Mouse (Mus musculus): ENCODE measurements around the gene Krt80. TPM values are rescaled to one million over a fixed set of nuclear protein-coding genes. Genes with fewer than 3 reads are reported as not detected.

Gene Krt80
- polyA plus RNA-seq, 1 experiment from 2014 or later, result 7.5 TPM

DNA sequence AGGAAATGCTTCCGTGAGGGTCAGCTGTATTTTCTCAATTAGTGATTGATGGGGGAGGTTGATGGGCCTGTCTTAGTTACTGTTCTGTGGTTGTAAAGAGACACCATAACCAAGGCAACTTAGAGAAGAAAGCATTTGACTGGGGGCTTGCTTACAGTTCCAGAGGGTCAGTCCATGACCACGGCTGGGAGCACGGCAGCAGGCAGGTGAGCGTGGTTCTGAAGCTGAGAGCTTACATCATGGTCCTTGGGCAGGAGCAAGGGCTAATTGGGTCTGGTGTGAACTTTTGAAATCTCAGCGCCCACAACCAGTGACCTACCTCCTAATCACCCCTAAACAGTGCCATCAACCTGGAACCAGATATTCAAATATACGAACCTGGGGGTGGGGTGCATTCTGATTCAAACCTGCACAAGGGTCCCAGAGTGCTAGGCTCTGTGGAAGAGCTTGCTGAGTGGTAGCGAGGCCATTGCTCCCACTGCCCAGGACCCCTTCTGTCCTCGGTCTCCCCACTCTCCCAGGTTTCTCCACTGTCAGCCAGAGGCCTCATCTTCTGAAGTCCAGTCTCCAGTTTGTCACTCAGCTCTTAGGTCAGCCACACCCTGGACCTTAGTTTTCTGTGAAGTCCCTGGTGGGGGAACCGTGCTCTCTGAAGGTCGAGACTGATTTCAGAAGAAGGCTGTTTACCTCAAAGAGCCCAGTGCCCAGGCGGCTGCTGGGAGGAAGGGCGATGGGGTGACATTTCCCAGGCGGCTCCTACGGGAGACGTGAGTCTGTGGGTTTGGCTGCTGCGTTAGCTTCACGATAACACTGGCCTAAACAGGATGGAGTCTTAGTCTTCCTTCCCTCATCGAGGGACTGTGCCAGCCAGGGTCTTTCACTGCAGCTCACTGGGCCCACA lies 52.8 kb downstream of the Krt80 start:
- Histone ChIP-seq H3K9me3 (replicated peaks) (0 out of 2 replicates have a peak, but pooled peaks cover 2% of the 10 kb centered on the region), H3K27ac (ENCODE audit: poor library complexity, severe bottlenecking) (peak overlapping the region; percentile 39), H3K9ac (0 out of 2 replicates have a peak overlapping the region, but pooled peaks have one; percentile 1), H3K4me1 (replicated peaks) (peaks cover 49% of the 10 kb centered on the region), H3K27me3 (replicated peaks) (no peaks in the 10 kb centered on the region), H3K4me2 (peak overlapping the region; percentile 67), H3K4me3 (no peak overlapping the region; the same call in 1 of the 2 replicates), H3K36me3 (no peaks in the 10 kb centered on the region)
- WGBS, result 43% methylated on average over 18 of the region's 18 CpGs
- ATAC-seq (ENCODE audit: insufficient number of reproducible peaks, low FRiP score), result no peak

DNA sequence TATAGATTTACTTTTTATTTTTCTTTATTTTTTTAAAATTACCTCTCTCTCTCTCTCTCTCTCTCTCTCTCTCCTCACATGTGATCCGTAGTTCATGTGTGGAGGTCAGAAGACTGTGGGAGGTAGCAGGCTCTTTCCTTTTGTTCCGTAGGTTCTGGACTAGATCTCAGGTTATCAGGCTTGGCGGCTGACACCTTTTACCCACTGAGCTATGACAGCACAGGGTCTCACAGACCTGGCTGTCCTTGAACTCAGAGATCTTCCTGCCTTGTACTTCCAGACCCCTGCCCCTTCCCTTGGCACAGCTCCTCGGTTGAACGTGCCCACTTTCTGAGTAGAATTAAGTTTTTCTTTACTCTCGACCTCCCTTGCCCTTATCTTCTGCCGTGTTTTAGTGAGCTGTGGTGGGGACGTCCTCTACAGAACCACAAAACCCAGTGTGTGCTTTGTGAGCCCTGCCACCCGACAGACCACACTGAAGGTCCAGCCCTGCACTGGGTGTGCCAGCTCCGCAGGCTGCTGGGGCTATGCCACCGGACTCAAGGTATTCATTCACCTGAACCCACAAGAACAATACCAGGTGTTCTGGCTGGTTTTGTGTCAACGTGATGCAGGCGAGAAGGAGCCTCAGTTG lies 53.6 kb downstream of the Krt80 start:
- ATAC-seq (ENCODE audit: insufficient number of reproducible peaks, low FRiP score), result peak; percentile 40
- peak overlapping the region; percentile 67 for H3K4me2 ChIP-seq
- H3K36me3 ChIP-seq, result no peaks in the 10 kb centered on the region
- H3K4me1 ChIP-seq (replicated peaks), result peaks cover 41% of the 10 kb centered on the region
- H3K9ac ChIP-seq, result peak overlapping the region; percentile 1; the same call in 1 of the 2 replicates
- H3K27me3 ChIP-seq (replicated peaks), result no peaks in the 10 kb centered on the region
- 0 out of 2 replicates have a peak, but pooled peaks cover 2% of the 10 kb centered on the region for H3K9me3 ChIP-seq (replicated peaks)
- H3K27ac ChIP-seq (ENCODE audit: poor library complexity, severe bottlenecking), result peak overlapping the region; percentile 32
- WGBS, result 40% methylated on average over 13 of the region's 13 CpGs
- peak overlapping the region; percentile 35 for H3K4me3 ChIP-seq

- H3K27ac ChIP-seq (ENCODE audit: poor library complexity, severe bottlenecking), result peak overlapping the region; percentile 32
- peak overlapping the region; percentile 67 for H3K4me2 ChIP-seq
- WGBS, result 4% methylated on average over 11 of the region's 11 CpGs
Measured at GRCm38 (mm10) chr15:101315832-101316231, 54.1 kb downstream of the Krt80 start.

GRCm38 (mm10) chr15:101315378-101315777 lies 54.6 kb downstream of the Krt80 start:
- H3K4me2 ChIP-seq, result peak overlapping the region; percentile 67; the same call in 1 of the 2 replicates

More at GRCm38 (mm10) chr15:101315832-101316231, 54.1 kb downstream of the Krt80 start:
- 0 out of 2 replicates have a peak, but pooled peaks cover 2% of the 10 kb centered on the region for H3K9me3 ChIP-seq (replicated peaks)
- peaks cover 36% of the 10 kb centered on the region for H3K4me1 ChIP-seq (replicated peaks)
- peak overlapping the region; percentile 1; the same call in 1 of the 2 replicates for H3K9ac ChIP-seq
- H3K4me3 ChIP-seq, result peak overlapping the region; percentile 35
- H3K27me3 ChIP-seq (replicated peaks), result no peaks in the 10 kb centered on the region
- ATAC-seq (ENCODE audit: insufficient number of reproducible peaks, low FRiP score), result peak; percentile 71
- no peaks in the 10 kb centered on the region for H3K36me3 ChIP-seq

DNA sequence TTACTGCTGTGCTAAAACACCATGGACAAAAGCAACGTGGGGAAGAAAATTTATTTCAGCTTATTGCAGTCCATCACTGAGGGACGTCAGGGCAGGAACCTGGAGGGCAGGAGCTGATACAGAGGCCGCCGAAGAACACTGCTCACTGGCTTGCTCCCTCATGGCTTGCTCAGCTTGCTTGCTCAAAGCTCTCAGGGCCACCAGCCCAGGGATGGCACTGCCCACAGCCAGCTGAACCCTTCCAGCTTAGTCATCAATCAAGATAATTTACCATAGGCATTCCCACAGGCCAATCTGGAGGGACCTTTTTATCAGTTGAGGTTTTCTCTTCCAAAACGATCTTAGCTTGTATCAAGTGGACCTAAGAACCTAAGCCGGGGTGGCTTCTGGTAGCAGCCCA lies 58.0 kb downstream of the Krt80 start:
- Histone ChIP-seq H3K4me2 (no peak overlapping the region), H3K4me3 (no peak overlapping the region), H3K4me1 (replicated peaks) (peaks cover 19% of the 10 kb centered on the region), H3K27me3 (replicated peaks) (no peaks in the 10 kb centered on the region), H3K9ac (no peak overlapping the region), H3K27ac (ENCODE audit: poor library complexity, severe bottlenecking) (no peak overlapping the region), H3K9me3 (replicated peaks) (0 out of 2 replicates have a peak, but pooled peaks cover 2% of the 10 kb centered on the region), H3K36me3 (no peaks in the 10 kb centered on the region)
- WGBS, result 72% methylated on average over 6 of the region's 6 CpGs
- ATAC-seq (ENCODE audit: insufficient number of reproducible peaks, low FRiP score), result no peak

More at GRCm38 (mm10) chr15:101315378-101315777, 54.6 kb downstream of the Krt80 start:
- H3K36me3 ChIP-seq, result no peaks in the 10 kb centered on the region
- peaks cover 34% of the 10 kb centered on the region for H3K4me1 ChIP-seq (replicated peaks)
- no peak overlapping the region for H3K4me3 ChIP-seq
- no peak overlapping the region for H3K27ac ChIP-seq (ENCODE audit: poor library complexity, severe bottlenecking)
- H3K9ac ChIP-seq, result no peak overlapping the region
- ATAC-seq (ENCODE audit: insufficient number of reproducible peaks, low FRiP score), result no peak
- 0 out of 2 replicates have a peak, but pooled peaks cover 2% of the 10 kb centered on the region for H3K9me3 ChIP-seq (replicated peaks)
- H3K27me3 ChIP-seq (replicated peaks), result no peaks in the 10 kb centered on the region
- 82% methylated on average over 4 of the region's 4 CpGs for WGBS

- Histone ChIP-seq H3K4me3 (no peak overlapping the region), H3K36me3 (no peaks in the 10 kb centered on the region), H3K4me2 (no peak overlapping the region), H3K9me3 (replicated peaks) (0 out of 2 replicates have a peak, but pooled peaks cover 2% of the 10 kb centered on the region), H3K9ac (no peak overlapping the region), H3K27me3 (replicated peaks) (no peaks in the 10 kb centered on the region), H3K4me1 (replicated peaks) (peaks cover 15% of the 10 kb centered on the region), H3K27ac (ENCODE audit: poor library complexity, severe bottlenecking) (no peak overlapping the region)
- no peak for ATAC-seq (ENCODE audit: insufficient number of reproducible peaks, low FRiP score)
- 57% methylated on average over 12 of the region's 15 CpGs for WGBS
Measured at GRCm38 (mm10) chr15:101311087-101311770, 58.7 kb downstream of the Krt80 start.

DNA sequence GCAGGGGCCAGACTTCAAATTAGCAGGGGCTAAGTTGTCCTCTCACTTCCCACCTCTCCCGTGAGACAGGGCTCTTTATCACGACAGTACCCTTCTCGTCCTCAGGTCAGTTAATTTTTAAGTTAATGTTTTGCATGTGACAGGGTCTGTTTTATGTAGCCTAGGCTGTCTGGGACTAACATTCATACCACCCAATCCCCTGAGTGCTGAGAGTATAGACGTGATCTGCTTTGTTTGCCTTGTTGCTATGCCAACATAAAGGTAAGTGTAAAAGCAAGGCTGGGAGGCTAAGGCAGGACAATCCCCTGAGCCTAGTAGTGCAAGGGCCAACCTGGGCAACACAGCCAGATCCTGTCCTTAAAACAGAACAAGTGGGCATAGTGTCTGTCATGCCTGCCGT lies 60.5 kb downstream of the Krt80 start:
- Histone ChIP-seq H3K4me2 (no peak overlapping the region), H3K4me3 (no peak overlapping the region), H3K9me3 (replicated peaks) (no peaks in the 10 kb centered on the region), H3K27ac (ENCODE audit: poor library complexity, severe bottlenecking) (no peak overlapping the region), H3K27me3 (replicated peaks) (no peaks in the 10 kb centered on the region), H3K4me1 (replicated peaks) (peaks cover 11% of the 10 kb centered on the region; the same call in 1 of the 2 replicates), H3K9ac (no peak overlapping the region), H3K36me3 (no peaks in the 10 kb centered on the region)
- ATAC-seq (ENCODE audit: insufficient number of reproducible peaks, low FRiP score), result no peak
- WGBS, result 25% methylated on average over 5 of the region's 5 CpGs

GRCm38 (mm10) chr15:101308440-101309348 lies 61.3 kb downstream of the Krt80 start:
- 56% methylated on average over 13 of the region's 13 CpGs for WGBS
- H3K27me3 ChIP-seq (replicated peaks), result no peaks in the 10 kb centered on the region
- H3K36me3 ChIP-seq, result no peaks in the 10 kb centered on the region
- no peak overlapping the region for H3K4me2 ChIP-seq
- no peak overlapping the region for H3K9ac ChIP-seq
- H3K4me3 ChIP-seq, result no peak overlapping the region
- H3K4me1 ChIP-seq (replicated peaks), result peaks cover 11% of the 10 kb centered on the region; the same call in 1 of the 2 replicates
- H3K9me3 ChIP-seq (replicated peaks), result no peaks in the 10 kb centered on the region
- H3K27ac ChIP-seq (ENCODE audit: poor library complexity, severe bottlenecking), result no peak overlapping the region
- ATAC-seq (ENCODE audit: insufficient number of reproducible peaks, low FRiP score), result no peak

- Histone ChIP-seq H3K9me3 (replicated peaks) (no peaks in the 10 kb centered on the region), H3K4me3 (no peak overlapping the region), H3K36me3 (no peaks in the 10 kb centered on the region), H3K4me2 (no peak overlapping the region), H3K4me1 (replicated peaks) (peaks cover 11% of the 10 kb centered on the region; the same call in 1 of the 2 replicates), H3K27ac (ENCODE audit: poor library complexity, severe bottlenecking) (no peak overlapping the region), H3K9ac (no peak overlapping the region), H3K27me3 (replicated peaks) (no peaks in the 10 kb centered on the region)
- ATAC-seq (ENCODE audit: insufficient number of reproducible peaks, low FRiP score), result no peak
- WGBS, result 84% methylated on average over 4 of the region's 4 CpGs
Measured at GRCm38 (mm10) chr15:101306459-101306858, 63.5 kb downstream of the Krt80 start.

DNA sequence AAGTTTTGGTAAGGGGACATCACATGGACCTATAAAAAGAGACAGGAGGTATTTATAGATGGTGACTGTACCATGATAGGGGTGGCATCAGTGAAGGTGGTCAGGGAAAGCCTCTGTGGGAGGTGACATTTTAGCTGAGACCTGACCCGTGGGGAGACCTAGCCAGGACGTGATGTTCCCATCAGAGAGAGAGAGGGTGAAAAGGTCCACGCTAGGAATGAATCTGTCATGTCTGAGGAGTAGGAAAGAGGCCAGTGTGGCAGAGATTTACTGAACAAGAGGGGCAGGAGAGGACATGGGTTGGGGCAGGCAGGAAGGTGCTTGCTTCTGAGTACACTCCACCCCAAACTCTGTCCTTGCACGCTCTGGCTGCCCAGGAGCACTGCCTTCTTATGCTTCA lies 66.1 kb downstream of the Krt80 start:
- Histone ChIP-seq H3K36me3 (no peaks in the 10 kb centered on the region), H3K4me2 (no peak overlapping the region), H3K4me1 (replicated peaks) (peaks cover 16% of the 10 kb centered on the region), H3K9ac (no peak overlapping the region), H3K27ac (ENCODE audit: poor library complexity, severe bottlenecking) (no peak overlapping the region), H3K27me3 (replicated peaks) (no peaks in the 10 kb centered on the region), H3K9me3 (replicated peaks) (no peaks in the 10 kb centered on the region), H3K4me3 (no peak overlapping the region)
- ATAC-seq (ENCODE audit: insufficient number of reproducible peaks, low FRiP score), result no peak
- 76% methylated on average over 4 of the region's 4 CpGs for WGBS
